Mouse (Mus musculus): ENCODE measurements around the gene Duxf3.

- TF ChIP-seq CTCF (IDR thresholded peaks at IDR 0.05; ENCODE audit: extremely low read depth, insufficient read depth, insufficient read length, insufficient replicate concordance) = no peak
- TF ChIP-seq POLR2A (IDR thresholded peaks at IDR 0.05; ENCODE audit: low read depth, low read length) = no peak
Observed at GRCm38 (mm10) chr10:58282238-58282637, 49.8 kb upstream of the Duxf3 start.

Data from spleen, adult 2 months (tissue).